Mouse (Mus musculus): ENCODE data around the gene Ube2l3.

The Ube2l3 gene

GRCm38 (mm10) chr16:17148084-17148483, 54.4 kb downstream of the Ube2l3 start:
- DNase-seq (ENCODE audit: inconsistent age in 2 of 2, low spot score in 1 of 2) = peak in 1 of 2 experiments; percentile 61

GRCm38 (mm10) chr16:17147391-17147929, 55.0 kb downstream of the Ube2l3 start:
- DNase-seq (ENCODE audit: inconsistent age in 2 of 2, low spot score in 1 of 2) = peak; percentile 26 to 49

- DNase-seq (ENCODE audit: inconsistent age in 2 of 2, low spot score in 1 of 2) = peak; percentile 81 to 91
Measured at GRCm38 (mm10) chr16:17146772-17147235, 55.6 kb downstream of the Ube2l3 start, which contains the start of gene Ccdc116. TSS of gene Ccdc116 (minus strand) at chr16:17147229.

- no peak for DNase-seq (ENCODE audit: inconsistent age in 2 of 2, low spot score in 1 of 2)
Measured at GRCm38 (mm10) chr16:17144339-17144738, 58.1 kb downstream of the Ube2l3 start, which contains the start of gene Ydjc. TSS of gene Ydjc (plus strand) at chr16:17144621.

- DNase-seq (ENCODE audit: inconsistent age in 2 of 2, low spot score in 1 of 2) = peak in 1 of 2 experiments; percentile 56
Measured at GRCm38 (mm10) chr16:17137355-17137754, 65.1 kb downstream of the Ube2l3 start.

GRCm38 (mm10) chr16:17132906-17133200, 69.6 kb downstream of the Ube2l3 start:
- no peak for DNase-seq (ENCODE audit: inconsistent age in 2 of 2, low spot score in 1 of 2)

- peak; percentile 97 to 99 for DNase-seq (ENCODE audit: inconsistent age in 2 of 2, low spot score in 1 of 2)
Measured at GRCm38 (mm10) chr16:17132089-17132905, 70.2 kb downstream of the Ube2l3 start, which contains the start of gene Sdf2l1. TSS of gene Sdf2l1 (minus strand) at chr16:17132383.

GRCm38 (mm10) chr16:17131191-17132088, 71.0 kb downstream of the Ube2l3 start:
- no peak for DNase-seq (ENCODE audit: inconsistent age in 2 of 2, low spot score in 1 of 2)

GRCm38 (mm10) chr16:17127292-17127691, 75.2 kb downstream of the Ube2l3 start:
- peak; percentile 35 to 79 for DNase-seq (ENCODE audit: inconsistent age in 2 of 2, low spot score in 1 of 2)

- peak; percentile 77 to 93 for DNase-seq (ENCODE audit: inconsistent age in 2 of 2, low spot score in 1 of 2)
Measured at GRCm38 (mm10) chr16:17124871-17125520, 77.5 kb downstream of the Ube2l3 start, which contains the start of gene 2610318N02Rik. TSS of gene 2610318N02Rik (minus strand) at chr16:17125167.

- no peak for DNase-seq (ENCODE audit: inconsistent age in 2 of 2, low spot score in 1 of 2)
Measured at GRCm38 (mm10) chr16:17124119-17124870, 78.2 kb downstream of the Ube2l3 start.

- no peak for DNase-seq (ENCODE audit: inconsistent age in 2 of 2, low spot score in 1 of 2)
Measured at GRCm38 (mm10) chr16:17121569-17121968, 80.9 kb downstream of the Ube2l3 start.

GRCm38 (mm10) chr16:17117309-17117799, 85.1 kb downstream of the Ube2l3 start:
- DNase-seq (ENCODE audit: inconsistent age in 2 of 2, low spot score in 1 of 2) = no peak

- DNase-seq (ENCODE audit: inconsistent age in 2 of 2, low spot score in 1 of 2) = peak; percentile 75 to 92
Measured at GRCm38 (mm10) chr16:17110771-17111743, 91.4 kb downstream of the Ube2l3 start, which contains the start of gene Ppil2. TSS of gene Ppil2 (minus strand) at chr16:17111257.

- no peak for DNase-seq (ENCODE audit: inconsistent age in 2 of 2, low spot score in 1 of 2)
Measured at GRCm38 (mm10) chr16:17104600-17104999, 97.8 kb downstream of the Ube2l3 start.

GRCm38 (mm10) chr16:17102630-17103220, 99.7 kb downstream of the Ube2l3 start:
- no peak for DNase-seq (ENCODE audit: inconsistent age in 2 of 2, low spot score in 1 of 2)

All from adrenal gland, adult (tissue).